Mouse (Mus musculus) heart, embryonic 16.5 days (tissue): ENCODE data around the gene Tmem126a. TPM values are rescaled to one million over a fixed set of nuclear protein-coding genes. Genes with fewer than 3 reads are reported as not detected.
A peak's percentile ranks its signal among the peaks of the same experiment; 100 is the strongest.

ENCODE experiments used
- ATAC-seq: fragments of 200-750 bp; cut with Nextera tagmentation; replicated peaks from 2 replicates; pipeline ENCODE4 v1.8.0; 2017; ENCODE audit warnings: moderate number of reproducible peaks; ENCODE audit not compliant: insufficient read depth, low FRiP score; ENCODE audit errors: extremely low read depth
- H3K27ac ChIP-seq: fragments of 300-500 bp; sonication (generic); 2 replicates; pipeline ENCODE4 v1.5.1; 2014; ENCODE audit warnings: mild to moderate bottlenecking, low read length, control low read depth, moderate library complexity
- H3K27me3 ChIP-seq: fragments of 300-500 bp; sonication (generic); 2 replicates; pipeline ENCODE4 v1.6.1; 2014; ENCODE audit warnings: low read length, mixed read lengths; ENCODE audit not compliant: control insufficient read depth, insufficient read depth
- H3K36me3 ChIP-seq: fragments of 300-500 bp; sonication (generic); 2 replicates; pipeline ENCODE4 v1.6.1; 2014; ENCODE audit not compliant: control insufficient read depth, insufficient read depth
- H3K4me1 ChIP-seq: fragments of 300-500 bp; sonication (generic); 2 replicates; pipeline ENCODE4 v1.6.1; 2014; ENCODE audit warnings: low read length, mixed read lengths; ENCODE audit not compliant: control insufficient read depth, insufficient read depth
- H3K4me2 ChIP-seq: fragments of 300-500 bp; sonication (generic); 2 replicates; pipeline ENCODE4 v1.6.1; 2014; ENCODE audit warnings: low read depth, mild to moderate bottlenecking, control low read depth, low read length
- H3K4me3 ChIP-seq: fragments of 300-500 bp; sonication (generic); 2 replicates; pipeline ENCODE4 v1.5.1; 2014; ENCODE audit warnings: mild to moderate bottlenecking, control low read depth, low read length
- H3K9ac ChIP-seq: fragments of 300-500 bp; sonication (generic); 2 replicates; pipeline ENCODE4 v1.6.1; 2014; ENCODE audit warnings: low read length, control low read depth
- H3K9me3 ChIP-seq: fragments of 300-500 bp; sonication (generic); replicated peaks from 2 replicates; pipeline ENCODE4 v1.6.1; 2016; ENCODE audit warnings: low read length; ENCODE audit not compliant: control insufficient read depth
- WGBS: fragments of 180-500 bp; shearing (Covaris S2); extraction: QIAGEN DNeasy Blood & Tissue Kit; methylation state at CpG from one replicate; pipeline ENCODE4 v1.1.7; 2014; 5-methylcytosine and 5-hydroxymethylcytosine counted together
- polyA plus RNA-seq: library from polyadenylated mRNA; unstranded; fragments of >200 nt; fragmentation: Nextera tagmentation; extraction: Ambion mirVana; gene quantifications from 2 replicates; pipeline ENCODE4 v1.2.1, GENCODE M21; 2015

Gene Tmem126a
- polyA plus RNA-seq, 1 experiment from 2014 or later = 124 TPM

DNA sequence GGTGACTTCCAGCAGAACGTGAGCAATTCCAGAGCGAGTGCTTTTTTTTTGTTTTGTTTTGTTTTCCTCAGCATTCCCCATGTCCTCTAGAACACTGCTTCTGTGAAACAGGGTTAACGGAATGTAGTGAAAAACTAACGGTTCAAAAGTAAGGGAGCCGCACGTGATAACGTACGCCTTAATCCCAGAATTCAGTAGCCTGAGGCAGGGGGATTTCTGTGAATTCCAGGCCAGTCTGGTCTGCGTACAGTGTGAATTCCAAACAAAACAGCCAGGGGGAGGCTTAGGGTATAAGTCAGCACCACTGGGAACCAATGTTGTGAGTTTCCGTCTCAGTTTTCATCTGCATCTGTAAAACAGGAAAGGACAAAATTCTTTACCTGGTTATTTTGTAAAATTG lies 488 bp upstream of the Tmem126a start:
- Histone ChIP-seq H3K27me3 (0 out of 2 replicates have a peak, but pooled peaks cover 2% of the 10 kb centered on the region), H3K9ac (peak overlapping the region; percentile 77), H3K4me2 (peak overlapping the region; percentile 80), H3K9me3 (no peaks in the 10 kb centered on the region), H3K4me3 (peak overlapping the region; percentile 80), H3K36me3 (peaks cover 10% of the 10 kb centered on the region; the same call in 1 of the 2 replicates), H3K4me1 (peaks cover 13% of the 10 kb centered on the region), H3K27ac (peak overlapping the region; percentile 93)
- 9% methylated on average over 10 of the region's 10 CpGs for WGBS
- peak; percentile 16; the same call in 1 of the 2 replicates for ATAC-seq

DNA sequence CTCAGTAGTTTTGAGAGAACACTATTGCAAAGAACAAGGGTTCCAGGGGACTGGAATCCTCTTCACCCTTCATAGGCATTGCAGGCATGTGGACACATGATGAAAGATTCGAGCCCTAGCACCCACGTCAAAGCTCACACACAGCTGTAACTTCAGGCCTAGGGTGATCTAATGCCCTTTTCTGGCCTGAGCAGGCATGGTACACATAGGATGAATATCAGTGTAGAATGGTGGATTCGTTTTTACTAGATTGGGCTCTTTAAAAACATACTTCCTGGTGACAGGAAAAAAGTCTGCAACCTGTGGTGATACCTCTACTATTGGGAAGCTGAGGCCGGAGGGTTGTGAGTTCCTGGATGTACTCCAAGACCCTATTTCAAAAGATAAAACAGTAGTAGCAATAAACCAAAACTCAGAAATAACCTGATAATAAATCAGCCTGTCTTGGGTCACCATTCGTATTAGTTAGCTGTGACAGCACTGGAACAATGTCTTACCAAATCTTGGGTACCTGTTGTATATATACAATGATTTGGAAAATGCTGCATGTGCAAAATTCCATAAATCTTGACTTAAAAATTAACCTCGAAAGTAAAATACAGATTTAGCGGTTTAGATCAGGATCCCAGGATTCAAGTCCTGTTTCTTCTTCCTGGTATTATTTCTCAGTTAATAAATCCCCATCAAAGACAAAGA lies 732 bp downstream of the Tmem126a start:
- Histone ChIP-seq H3K4me1 (peaks cover 13% of the 10 kb centered on the region), H3K4me2 (peak overlapping the region; percentile 80), H3K9me3 (no peaks in the 10 kb centered on the region), H3K27ac (peak overlapping the region; percentile 93), H3K4me3 (peak overlapping the region; percentile 80), H3K27me3 (0 out of 2 replicates have a peak, but pooled peaks cover 2% of the 10 kb centered on the region), H3K9ac (peak overlapping the region; percentile 77), H3K36me3 (peaks cover 12% of the 10 kb centered on the region)
- no peak for ATAC-seq
- 12% methylated on average over 7 of the region's 7 CpGs for WGBS

GRCm38 (mm10) chr7:90444206-90444605 lies 12.8 kb downstream of the Tmem126a start:
- H3K4me3 ChIP-seq = peak overlapping the region; percentile 99
- no peak for ATAC-seq
- H3K4me1 ChIP-seq = peaks cover 10% of the 10 kb centered on the region
- H3K36me3 ChIP-seq = peaks cover 5% of the 10 kb centered on the region
- peak overlapping the region; percentile 94 for H3K4me2 ChIP-seq
- H3K27me3 ChIP-seq = no peaks in the 10 kb centered on the region
- H3K9me3 ChIP-seq = no peaks in the 10 kb centered on the region
- WGBS = 3% methylated on average over 6 of the region's 6 CpGs
- H3K27ac ChIP-seq = no peak overlapping the region; the same call in none of the 2 replicates
- peak overlapping the region; percentile 99 for H3K9ac ChIP-seq

- peaks cover 10% of the 10 kb centered on the region for H3K4me1 ChIP-seq
- WGBS = under 1% methylated on average over 102 of the region's 123 CpGs
Measured at GRCm38 (mm10) chr7:90443101-90444091, 13.6 kb downstream of the Tmem126a start.

DNA sequence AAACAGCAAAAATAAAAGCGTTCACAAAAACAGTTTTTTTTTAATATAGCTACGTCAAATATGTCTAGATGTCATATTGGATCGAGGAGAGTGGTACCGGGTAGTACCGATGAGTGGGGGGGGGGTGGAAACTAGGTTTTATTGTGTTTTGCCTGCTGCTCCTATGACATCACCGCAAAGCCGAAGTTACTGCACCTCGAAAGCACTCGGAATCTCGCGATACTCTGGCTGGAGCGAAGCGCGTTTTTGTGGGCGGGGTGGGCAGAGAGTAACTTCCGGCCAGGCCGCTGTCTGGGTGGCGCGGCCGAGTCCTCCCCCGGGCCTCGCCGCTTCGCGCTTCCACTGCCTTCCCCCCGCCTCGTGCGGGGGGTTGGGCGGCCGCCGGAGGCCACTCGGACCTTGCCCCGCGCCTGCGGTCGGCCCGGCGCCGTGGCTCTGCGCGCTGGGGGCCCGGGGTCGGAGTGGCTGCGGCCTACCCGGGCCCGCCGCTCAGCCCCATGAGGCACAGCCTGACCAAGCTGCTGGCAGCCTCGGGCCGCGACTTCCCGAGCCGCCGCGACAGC lies 14.4 kb downstream of the Tmem126a start, which contains the start of gene Crebzf:
Gene Crebzf (plus strand): TSS at position 212 of the 563 bp plus-strand sequence.
- Histone ChIP-seq H3K4me1 (peaks cover 9% of the 10 kb centered on the region), H3K36me3 (peaks cover 5% of the 10 kb centered on the region), H3K9ac (peak within 1 kb of the TSS; percentile 99), H3K9me3 (no peaks in the 10 kb centered on the region), H3K27me3 (no peaks in the 10 kb centered on the region), H3K4me3 (peak within 1 kb of the TSS; percentile 99), H3K4me2 (peak within 1 kb of the TSS; percentile 94), H3K27ac (peak within 1 kb of the TSS; percentile 99)
- under 1% methylated on average over 54 of the region's 54 CpGs for WGBS
- peak; percentile 95 for ATAC-seq

More at GRCm38 (mm10) chr7:90443101-90444091, 13.6 kb downstream of the Tmem126a start:
- peak overlapping the region; percentile 94 for H3K4me2 ChIP-seq
- H3K9ac ChIP-seq = peak overlapping the region; percentile 99
- peak; percentile 82 for ATAC-seq
- H3K27me3 ChIP-seq = no peaks in the 10 kb centered on the region
- H3K27ac ChIP-seq = peak overlapping the region; percentile 99
- H3K4me3 ChIP-seq = peak overlapping the region; percentile 99
- no peaks in the 10 kb centered on the region for H3K9me3 ChIP-seq
- peaks cover 5% of the 10 kb centered on the region for H3K36me3 ChIP-seq

DNA sequence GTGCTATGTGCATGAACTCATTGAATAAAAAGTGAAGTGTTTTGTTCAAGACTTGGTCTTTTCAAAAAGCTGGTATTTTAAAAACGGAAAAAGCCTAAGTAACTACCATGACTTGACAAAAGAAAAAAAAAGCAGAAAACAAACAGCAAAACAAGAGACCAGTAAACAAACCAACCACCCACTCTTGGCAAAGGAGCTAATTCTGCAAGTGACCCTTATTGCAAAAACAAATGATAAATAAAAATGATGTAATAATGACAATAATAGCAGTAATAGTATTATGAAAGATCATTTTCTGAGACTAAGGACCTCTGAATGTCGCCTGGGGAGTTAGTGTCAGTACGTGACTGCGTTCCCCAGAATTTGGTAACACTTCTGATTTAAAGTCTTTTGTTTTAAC lies 15.0 kb downstream of the Tmem126a start:
- peak overlapping the region; percentile 99 for H3K27ac ChIP-seq
- peak overlapping the region; percentile 99 for H3K4me3 ChIP-seq
- WGBS = 14% methylated on average over 4 of the region's 4 CpGs
- H3K27me3 ChIP-seq = no peaks in the 10 kb centered on the region
- ATAC-seq = no peak
- H3K4me1 ChIP-seq = peaks cover 6% of the 10 kb centered on the region
- H3K9ac ChIP-seq = peak overlapping the region; percentile 99
- peak overlapping the region; percentile 94 for H3K4me2 ChIP-seq
- peaks cover under 1% of the 10 kb centered on the region; the same call in 1 of the 2 replicates for H3K36me3 ChIP-seq
- no peaks in the 10 kb centered on the region for H3K9me3 ChIP-seq

- no peaks in the 10 kb centered on the region for H3K9me3 ChIP-seq
- H3K4me1 ChIP-seq = peaks cover 5% of the 10 kb centered on the region
- H3K27me3 ChIP-seq = no peaks in the 10 kb centered on the region
- H3K27ac ChIP-seq = no peak overlapping the region
- WGBS = 77% methylated on average over 4 of the region's 4 CpGs
- no peak for ATAC-seq
- H3K36me3 ChIP-seq = no peaks in the 10 kb centered on the region
- no peak overlapping the region for H3K4me3 ChIP-seq
- no peak overlapping the region for H3K4me2 ChIP-seq
- H3K9ac ChIP-seq = no peak overlapping the region
Measured at GRCm38 (mm10) chr7:90440044-90440443, 17.0 kb downstream of the Tmem126a start.

- no peak overlapping the region for H3K27ac ChIP-seq
- H3K4me3 ChIP-seq = no peak overlapping the region
- no peak for ATAC-seq
- no peaks in the 10 kb centered on the region for H3K36me3 ChIP-seq
- no peak overlapping the region for H3K4me2 ChIP-seq
- H3K27me3 ChIP-seq = no peaks in the 10 kb centered on the region; the same call in 1 of the 2 replicates
- no peaks in the 10 kb centered on the region for H3K4me1 ChIP-seq
- H3K9ac ChIP-seq = no peak overlapping the region
- no peaks in the 10 kb centered on the region for H3K9me3 ChIP-seq
Measured at GRCm38 (mm10) chr7:90432221-90432620, 24.8 kb downstream of the Tmem126a start.
